Mouse (Mus musculus) forebrain, embryonic 15.5 days (tissue): ENCODE data around the gene Ccnt2. TPM values are rescaled to one million over a fixed set of nuclear protein-coding genes. Genes with fewer than 3 reads are reported as not detected.

Experiments
- ATAC-seq: fragments of 200-750 bp; cut with Nextera tagmentation; replicated peaks from 2 replicates; pipeline ENCODE4 v1.8.0; 2017; ENCODE audit warnings: mild to moderate bottlenecking, moderate TSS enrichment, moderate library complexity
- H3K27ac ChIP-seq: fragments of 300-500 bp; sonication (generic); replicated peaks from 2 replicates; pipeline ENCODE4 v1.5.1; 2015; ENCODE audit warnings: mild to moderate bottlenecking, inconsistent platforms
- H3K27me3 ChIP-seq: fragments of 300-500 bp; sonication (generic); 2 replicates; pipeline ENCODE4 v1.6.1; 2015; ENCODE audit warnings: inconsistent platforms
- H3K36me3 ChIP-seq: fragments of 300-500 bp; sonication (generic); 2 replicates; pipeline ENCODE4 v1.6.1; 2015; ENCODE audit warnings: mild to moderate bottlenecking, inconsistent platforms
- H3K4me1 ChIP-seq: fragments of 300-500 bp; sonication (generic); 2 replicates; pipeline ENCODE4 v1.6.1; 2015; ENCODE audit warnings: inconsistent platforms
- H3K4me2 ChIP-seq: fragments of 300-500 bp; sonication (generic); replicated peaks from 2 replicates; pipeline ENCODE4 v1.6.1; 2015; ENCODE audit warnings: mild to moderate bottlenecking, inconsistent platforms
- H3K4me3 ChIP-seq: fragments of 300-500 bp; sonication (generic); 2 replicates; pipeline ENCODE4 v1.5.1; 2015; ENCODE audit warnings: mild to moderate bottlenecking, inconsistent platforms
- H3K9ac ChIP-seq: fragments of 300-500 bp; sonication (generic); replicated peaks from 2 replicates; pipeline ENCODE4 v1.6.1; 2015; ENCODE audit warnings: mild to moderate bottlenecking, inconsistent platforms
- H3K9me3 ChIP-seq: fragments of 300-500 bp; sonication (generic); 2 replicates; pipeline ENCODE4 v1.6.1; 2016; ENCODE audit warnings: inconsistent platforms
- WGBS: fragments of 180-500 bp; shearing (Covaris S2); methylation state at CpG from one replicate; pipeline ENCODE4 v1.1.7; 2015; ENCODE audit warnings: mixed read lengths; 5-methylcytosine and 5-hydroxymethylcytosine counted together
- polyA plus RNA-seq: library from polyadenylated mRNA; unstranded; fragments of >200 nt; fragmentation: Nextera tagmentation; extraction: Ambion mirVana; gene quantifications from 2 replicates; pipeline ENCODE4 v1.2.1, GENCODE M21; 2015

The Ccnt2 gene
- polyA plus RNA-seq, 1 experiment from 2014 or later = 109 TPM

DNA sequence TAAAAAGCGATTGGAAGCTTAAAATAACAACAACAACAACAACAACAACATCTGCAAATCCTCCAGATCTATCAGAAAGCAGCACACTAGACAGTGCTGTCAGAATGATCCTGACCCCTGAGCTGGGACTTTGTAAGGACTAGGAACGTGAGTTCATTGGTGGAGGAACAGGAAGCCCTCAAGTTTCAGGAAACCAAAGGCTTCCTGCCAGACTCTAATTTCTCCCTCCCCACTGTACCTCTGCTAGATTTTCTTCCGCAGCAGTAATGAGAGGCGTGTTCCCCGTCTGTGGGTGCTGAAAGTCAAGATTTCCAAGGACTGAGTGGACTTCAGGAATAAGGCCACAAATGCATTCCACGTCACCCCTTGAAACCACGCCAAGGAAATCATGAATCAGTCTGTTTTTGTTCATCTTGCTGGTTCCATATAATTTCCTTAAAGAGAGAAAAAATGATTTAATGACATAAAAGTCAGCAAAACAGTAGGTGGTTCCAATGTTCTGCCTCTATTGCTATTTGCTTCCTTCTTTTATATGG lies 76.2 kb downstream of the Ccnt2 start:
- H3K4me1 ChIP-seq = no peaks in the 10 kb centered on the region
- no peaks in the 10 kb centered on the region for H3K36me3 ChIP-seq
- WGBS = 87% methylated on average over 7 of the region's 7 CpGs
- ATAC-seq = no peak
- no peak overlapping the region for H3K27ac ChIP-seq
- no peak overlapping the region for H3K9ac ChIP-seq
- no peak overlapping the region for H3K4me3 ChIP-seq
- H3K27me3 ChIP-seq = no peaks in the 10 kb centered on the region
- H3K4me2 ChIP-seq = no peak overlapping the region
- peaks cover 3% of the 10 kb centered on the region for H3K9me3 ChIP-seq

DNA sequence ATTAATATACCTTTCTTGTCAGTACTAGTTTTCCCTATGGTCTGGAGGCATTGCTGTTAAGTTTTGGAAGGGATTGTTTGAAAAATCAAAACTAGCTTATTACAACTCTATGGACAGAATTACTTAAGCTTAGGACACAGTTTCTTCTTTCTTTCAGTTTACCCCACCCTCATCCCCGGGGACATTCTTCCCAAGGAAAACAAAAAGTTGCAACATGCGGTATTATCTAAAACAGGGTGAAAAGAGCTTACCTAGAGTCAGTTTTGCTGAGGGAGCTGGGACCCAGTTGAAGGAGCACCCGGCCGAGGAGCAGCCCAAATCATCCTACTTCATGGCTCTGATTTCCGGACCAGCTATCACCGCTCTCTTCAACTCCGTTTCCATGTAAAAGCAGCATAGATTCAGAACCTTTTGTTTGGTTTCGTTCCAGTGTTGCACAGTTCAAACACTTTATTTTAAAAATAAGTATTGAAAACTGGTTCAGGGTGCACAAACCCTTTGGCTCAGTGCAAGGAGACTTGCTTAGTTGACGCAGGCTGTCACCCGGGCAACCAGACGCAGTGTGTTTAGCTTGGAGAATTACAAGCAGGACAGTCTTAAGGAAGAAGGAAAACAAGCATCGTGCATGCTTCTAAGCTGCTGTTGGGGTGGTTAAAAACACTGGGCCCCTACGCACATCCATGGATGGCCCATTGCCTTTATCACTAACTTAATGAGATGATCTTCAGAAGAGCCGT lies 80.7 kb downstream of the Ccnt2 start, which contains the start of gene Map3k19:
Gene Map3k19, minus strand, starts transcription at position 546 of the 737 bp plus-strand sequence.
- Histone ChIP-seq H3K36me3 (no peaks in the 10 kb centered on the region), H3K4me3 (no peak within 1 kb of the TSS), H3K4me2 (no peak within 1 kb of the TSS), H3K27me3 (no peaks in the 10 kb centered on the region), H3K9me3 (peaks cover 3% of the 10 kb centered on the region), H3K4me1 (no peaks in the 10 kb centered on the region), H3K9ac (no peak within 1 kb of the TSS), H3K27ac (no peak within 1 kb of the TSS)
- ATAC-seq = no peak
- WGBS = 66% methylated on average over 14 of the region's 14 CpGs

Other genes starting within 250 kb of the Ccnt2 start
- 17.3 and 18.8 TPM in 2 replicates for gene Tmem163, start 94.6 kb upstream of the Ccnt2 start, polyA plus RNA-seq
- gene Acmsd, start 44.8 kb upstream of the Ccnt2 start, polyA plus RNA-seq = 0.09 TPM in 1 of 2 replicates, not detected in the other
- 0.28 and 0.53 TPM in 2 replicates for gene Map3k19, start 80.9 kb downstream of the Ccnt2 start, polyA plus RNA-seq
- 17.3 and 19.2 TPM in 2 replicates for gene Rab3gap1, start 94.6 kb downstream of the Ccnt2 start, polyA plus RNA-seq